ENCODE assay signal across 9 mouse cellular contexts in the genomic region with DNA sequence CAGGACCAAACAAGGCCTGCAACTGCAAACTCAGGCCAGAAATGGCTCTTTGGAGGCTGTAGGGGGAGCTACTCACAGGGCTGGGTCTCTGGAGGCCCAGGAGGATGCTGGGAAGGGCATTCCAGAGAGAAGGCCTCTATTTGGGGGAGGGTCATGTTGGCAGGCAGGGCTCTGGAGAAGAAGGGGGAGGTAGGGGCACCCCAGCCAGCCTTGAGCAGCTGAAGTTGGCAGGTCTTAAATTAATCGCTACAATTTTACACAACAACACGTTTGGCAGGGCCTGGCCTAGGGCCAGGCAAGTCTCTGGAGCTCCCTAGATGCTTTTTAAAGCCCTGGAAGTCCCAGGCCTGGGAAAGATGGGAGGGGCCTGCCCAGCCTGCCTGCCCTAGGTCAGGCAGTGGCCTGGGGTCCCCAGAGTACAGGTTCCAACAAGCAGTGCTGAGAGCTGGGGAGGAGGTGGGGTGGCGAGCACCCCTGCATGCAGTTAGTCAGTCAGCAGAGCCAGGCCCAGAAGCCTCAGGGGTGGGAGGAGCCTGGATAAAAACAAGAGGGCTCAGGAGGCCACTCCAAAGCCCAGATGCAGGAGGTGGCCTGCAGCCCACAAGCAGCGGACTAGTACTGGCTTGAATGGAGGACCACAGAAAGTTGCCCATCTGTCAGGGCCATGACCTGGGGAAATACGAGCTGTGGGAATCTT. TPM values are rescaled to one million over a fixed set of nuclear protein-coding genes. Genes with fewer than 3 reads are reported as not detected.
DNase-seq lines count a peak whose midpoint lies in the region; ATAC-seq and TF ChIP-seq lines count a peak whose summit lies in the region.
"Had no signal": no experiment of that assay in that cellular context is flagged by ENCODE, and none has a peak within 500 bp of the region (broad histone marks: within the 10 kb centered on the region; RNA-seq: fewer than 3 reads in every experiment).

No protein-coding gene starts in this region.

- no peak overlapping the region for H3K4me2 ChIP-seq in liver, postnatal 0 days (ENCODE audit: low read depth, low read length)
- no peak overlapping the region for H3K4me2 ChIP-seq in liver, embryonic 11.5 days
- H3K4me2 ChIP-seq in heart, embryonic 13.5 days: 0 out of 2 replicates have a peak overlapping the region, but pooled peaks have one; percentile 4
- no peak overlapping the region for H3K4me2 ChIP-seq in kidney, embryonic 14.5 days (replicated peaks; ENCODE audit: low read depth, low read length)
- no peak overlapping the region for H3K4me2 ChIP-seq in midbrain, embryonic 13.5 days (replicated peaks)

- no peaks in the 10 kb centered on the region for H3K4me1 ChIP-seq in liver, postnatal 0 days (ENCODE audit: insufficient read depth)
- 0 out of 2 replicates have a peak, but pooled peaks cover 5% of the 10 kb centered on the region for H3K4me1 ChIP-seq in liver, embryonic 11.5 days (replicated peaks; ENCODE audit: control insufficient read depth, insufficient read depth, low read length)
- peaks cover 75% of the 10 kb centered on the region for H3K4me1 ChIP-seq in heart, embryonic 13.5 days
- peaks cover 33% of the 10 kb centered on the region for H3K4me1 ChIP-seq in kidney, embryonic 14.5 days (ENCODE audit: control insufficient read depth, insufficient read depth, low read length)
- peaks cover 84% of the 10 kb centered on the region for H3K4me1 ChIP-seq in midbrain, embryonic 13.5 days (replicated peaks)

- H3K27me3 ChIP-seq in liver, postnatal 0 days (ENCODE audit: insufficient read depth, low read length): no peaks in the 10 kb centered on the region
- H3K27me3 ChIP-seq in liver, embryonic 11.5 days (replicated peaks; ENCODE audit: control insufficient read depth, insufficient read depth, low read length): no peaks in the 10 kb centered on the region
- H3K27me3 ChIP-seq in heart, embryonic 13.5 days (replicated peaks): no peaks in the 10 kb centered on the region
- H3K27me3 ChIP-seq in kidney, embryonic 14.5 days (ENCODE audit: control insufficient read depth, insufficient read depth, low read length): no peaks in the 10 kb centered on the region
- H3K27me3 ChIP-seq in midbrain, embryonic 13.5 days: no peaks in the 10 kb centered on the region

- no peak overlapping the region for H3K4me3 ChIP-seq in liver, postnatal 0 days (ENCODE audit: low read depth, low read length)
- no peak overlapping the region for H3K4me3 ChIP-seq in liver, embryonic 11.5 days (ENCODE audit: low read depth, low read length)
- H3K4me3 ChIP-seq in heart, embryonic 13.5 days: no peak overlapping the region
- no peak overlapping the region for H3K4me3 ChIP-seq in kidney, embryonic 14.5 days (ENCODE audit: low read length)
- no peak overlapping the region for H3K4me3 ChIP-seq in midbrain, embryonic 13.5 days (replicated peaks)

- no peak overlapping the region for H3K27ac ChIP-seq in liver, postnatal 0 days (ENCODE audit: low read depth)
- H3K27ac ChIP-seq in liver, embryonic 11.5 days (ENCODE audit: low read depth, low read length): no peak overlapping the region
- peak overlapping the region; percentile 88 for H3K27ac ChIP-seq in heart, embryonic 13.5 days (replicated peaks)
- peak overlapping the region; percentile 80; the same call in 1 of the 2 replicates for H3K27ac ChIP-seq in kidney, embryonic 14.5 days (ENCODE audit: low read depth, low read length)
- H3K27ac ChIP-seq in midbrain, embryonic 13.5 days: peak overlapping the region; percentile 79
- H3K27ac ChIP-seq: liver, embryonic 14.5 days had no signal

- H3K36me3 ChIP-seq in liver, postnatal 0 days (replicated peaks; ENCODE audit: insufficient read depth, low read length): no peaks in the 10 kb centered on the region
- H3K36me3 ChIP-seq in liver, embryonic 11.5 days (ENCODE audit: control insufficient read depth, insufficient read depth, low read length): peaks cover 3% of the 10 kb centered on the region
- H3K36me3 ChIP-seq in heart, embryonic 13.5 days: peaks cover 59% of the 10 kb centered on the region
- H3K36me3 ChIP-seq in kidney, embryonic 14.5 days (ENCODE audit: control insufficient read depth, insufficient read depth, low read length): peaks cover 74% of the 10 kb centered on the region
- H3K36me3 ChIP-seq in midbrain, embryonic 13.5 days: peaks cover 94% of the 10 kb centered on the region

- no peak for DNase-seq in liver, postnatal 0 days
- DNase-seq in liver, embryonic 11.5 days (ENCODE audit: low spot score): no peak
- peak; percentile 45 for DNase-seq in embryo, embryonic 9.5 days (ENCODE audit: extremely low spot score)
- no peak for DNase-seq in B cell, adult 2 months
- no peak for DNase-seq in left cerebral cortex, adult 11 months (ENCODE audit: low spot score)

- H3K9me3 ChIP-seq in liver, postnatal 0 days (ENCODE audit: low read length): no peaks in the 10 kb centered on the region
- H3K9me3 ChIP-seq in liver, embryonic 11.5 days (ENCODE audit: control insufficient read depth, low read length): no peaks in the 10 kb centered on the region
- no peaks in the 10 kb centered on the region for H3K9me3 ChIP-seq in heart, embryonic 13.5 days
- no peaks in the 10 kb centered on the region for H3K9me3 ChIP-seq in kidney, embryonic 14.5 days (ENCODE audit: control insufficient read depth, low read length)
- H3K9me3 ChIP-seq in midbrain, embryonic 13.5 days: no peaks in the 10 kb centered on the region

- TF ChIP-seq CTCF in liver, postnatal 0 days (IDR thresholded peaks at IDR 0.05; ENCODE audit: low read depth): peak; percentile 29; the same call in 1 of the 2 replicates

- no peak overlapping the region for H3K9ac ChIP-seq in liver, postnatal 0 days (replicated peaks)
- no peak overlapping the region for H3K9ac ChIP-seq in liver, embryonic 11.5 days (ENCODE audit: low read depth, low read length)
- H3K9ac ChIP-seq in heart, embryonic 13.5 days: peak overlapping the region; percentile 56
- peak overlapping the region; percentile 37 for H3K9ac ChIP-seq in kidney, embryonic 14.5 days (ENCODE audit: low read depth, low read length)
- peak overlapping the region; percentile 51 for H3K9ac ChIP-seq in midbrain, embryonic 13.5 days (replicated peaks)
- H3K9ac ChIP-seq: liver, embryonic 14.5 days had no signal

- TF ChIP-seq EP300 in liver, postnatal 0 days (IDR thresholded peaks at IDR 0.05; ENCODE audit: low read depth): no peak

- no peak for ATAC-seq in liver, postnatal 0 days
- ATAC-seq in liver, embryonic 11.5 days (replicated peaks; ENCODE audit: low FRiP score): no peak
- peak; percentile 32; the same call in 1 of the 2 replicates for ATAC-seq in heart, embryonic 13.5 days (ENCODE audit: extremely low read depth, insufficient number of reproducible peaks, low FRiP score, low TSS enrichment)
- peak; percentile 56 for ATAC-seq in kidney, embryonic 14.5 days (ENCODE audit: low FRiP score, low TSS enrichment)
- peak; percentile 74 for ATAC-seq in midbrain, embryonic 13.5 days

- 67% methylated on average over 5 of the region's 5 CpGs for WGBS in liver, postnatal 0 days (ENCODE audit: insufficient replicate concordance)
- 58% methylated on average over 5 of the region's 5 CpGs for WGBS in liver, embryonic 11.5 days
- WGBS in heart, embryonic 13.5 days: 22% methylated on average over 5 of the region's 5 CpGs
- WGBS in kidney, embryonic 14.5 days: 23% methylated on average over 5 of the region's 5 CpGs
- WGBS in midbrain, embryonic 13.5 days: 25% methylated on average over 5 of the region's 5 CpGs

RNA-seq across cellular contexts. Expression of a gene that starts 10.8 kb away (rescaled TPM):
- 1.7 TPM in 2 replicates for polyA plus RNA-seq in liver, postnatal 0 days (2015; fragmentation: Nextera tagmentation; extraction: Ambion mirVana)
- polyA plus RNA-seq in liver, embryonic 11.5 days (2014; fragmentation: Nextera tagmentation; extraction: Ambion mirVana): 7.5 and 7.7 TPM in 2 replicates
- 9.1 and 10.9 TPM in 2 replicates for polyA plus RNA-seq in heart, embryonic 13.5 days (2015; fragmentation: Nextera tagmentation; extraction: Ambion mirVana)
- 15.4 and 28.0 TPM in 2 replicates for polyA plus RNA-seq in kidney, embryonic 14.5 days (2014; fragmentation: Nextera tagmentation; extraction: Ambion mirVana)
- polyA plus RNA-seq in midbrain, embryonic 13.5 days (2015; fragmentation: Nextera tagmentation; extraction: Ambion mirVana): 53.1 and 69.4 TPM in 2 replicates

Comparison
In these comparisons a context has a peak if more than half of its experiments do, and no peak if none do; other contexts are left out.
1. ATAC-seq: peak in heart, embryonic 13.5 days (single experiment), kidney, embryonic 14.5 days (single experiment) and midbrain, embryonic 13.5 days (single experiment); none in liver, postnatal 0 days (single experiment) and liver, embryonic 11.5 days (single experiment).
2. H3K27ac ChIP-seq: peak in heart, embryonic 13.5 days (single experiment), kidney, embryonic 14.5 days (single experiment) and midbrain, embryonic 13.5 days (single experiment); none in liver, postnatal 0 days (single experiment) and liver, embryonic 11.5 days (single experiment).
3. H3K9ac ChIP-seq: peak in heart, embryonic 13.5 days (single experiment), kidney, embryonic 14.5 days (single experiment) and midbrain, embryonic 13.5 days (single experiment); none in liver, postnatal 0 days (single experiment) and liver, embryonic 11.5 days (single experiment).